Mouse (Mus musculus): ENCODE measurements at regions not wholly inside any gene's neighbourhood (a gene's known extent, or its start where the extent isn't known, plus 50 kb on each side); places are given as distances from the start of the nearest gene placed in this dataset.

DNA sequence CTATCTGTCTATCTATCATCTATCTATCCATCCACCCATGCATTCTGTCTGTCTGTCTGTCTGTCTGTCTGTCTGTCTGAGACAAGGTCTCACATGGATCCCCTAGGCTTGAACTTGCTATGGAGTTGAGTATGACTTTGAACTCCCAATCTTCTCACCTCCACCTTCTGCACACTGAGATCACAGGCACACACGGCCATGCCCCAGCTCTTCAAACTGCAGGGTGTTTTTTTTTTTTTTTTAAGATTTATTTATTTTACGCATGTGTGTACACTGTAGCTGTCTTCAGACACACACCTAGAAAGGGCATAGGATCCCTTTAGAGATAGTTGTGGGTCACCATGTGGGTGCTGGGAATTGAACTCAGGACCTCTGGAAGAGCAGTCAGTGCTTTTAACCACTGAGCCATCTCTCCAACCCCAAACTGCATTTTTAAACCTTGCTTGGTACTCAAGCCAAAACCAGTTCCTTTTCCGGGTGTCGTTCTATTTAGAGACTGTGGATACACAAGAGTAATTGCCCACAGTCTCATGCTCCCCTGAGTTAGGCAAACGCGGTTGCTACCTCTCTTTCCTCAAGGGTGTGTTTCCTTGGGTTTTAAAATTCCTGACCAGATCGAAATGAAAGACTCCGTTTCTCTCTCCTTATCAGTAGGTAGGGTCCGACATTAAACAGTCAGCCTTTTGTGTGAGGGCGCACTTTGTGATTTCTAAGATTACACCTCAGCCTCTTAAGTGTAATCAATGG lies 57.0 kb upstream of the Zfp217 start:
- no peak for TF ChIP-seq GATA1 (IDR thresholded peaks at IDR 0.05; ENCODE audit: low read length)
- TF ChIP-seq TAL1 (IDR thresholded peaks at IDR 0.05; ENCODE audit: low read length) = no peak
